Mouse (Mus musculus) 3134 (cell line): ENCODE data around the gene Otof.
A peak's percentile ranks its signal among the peaks of the same experiment; 100 is the strongest.

Source experiments
- DNase-seq: peaks from one replicate; pipeline ENCODE4 v3.0.0-alpha.2; 2011; ENCODE audit warnings: low spot score; ENCODE audit not compliant: insufficient read length; ENCODE audit errors: extremely low read depth

Otof gene

DNA sequence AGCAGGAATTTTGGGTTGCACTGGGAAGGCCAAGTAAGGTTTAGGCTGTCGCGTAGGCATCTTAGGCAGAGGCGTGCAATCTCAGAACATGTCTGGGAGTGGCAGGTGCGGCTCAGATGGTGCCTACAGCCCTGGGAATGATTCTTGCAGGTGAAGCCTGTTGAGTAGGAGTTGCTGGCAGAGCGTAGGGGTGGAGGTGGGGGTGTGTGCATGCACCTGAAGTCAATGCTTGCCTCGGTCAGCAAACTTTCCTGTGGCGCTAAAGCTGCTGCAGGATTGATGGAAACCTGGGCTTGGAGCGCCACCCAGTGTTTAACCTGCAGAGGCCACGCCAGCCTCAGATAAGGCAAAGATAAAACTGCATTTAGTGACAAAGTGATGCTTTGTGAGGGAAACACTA is 118.6 kb downstream of the Otof start:
- peak; percentile 25 for DNase-seq

DNA sequence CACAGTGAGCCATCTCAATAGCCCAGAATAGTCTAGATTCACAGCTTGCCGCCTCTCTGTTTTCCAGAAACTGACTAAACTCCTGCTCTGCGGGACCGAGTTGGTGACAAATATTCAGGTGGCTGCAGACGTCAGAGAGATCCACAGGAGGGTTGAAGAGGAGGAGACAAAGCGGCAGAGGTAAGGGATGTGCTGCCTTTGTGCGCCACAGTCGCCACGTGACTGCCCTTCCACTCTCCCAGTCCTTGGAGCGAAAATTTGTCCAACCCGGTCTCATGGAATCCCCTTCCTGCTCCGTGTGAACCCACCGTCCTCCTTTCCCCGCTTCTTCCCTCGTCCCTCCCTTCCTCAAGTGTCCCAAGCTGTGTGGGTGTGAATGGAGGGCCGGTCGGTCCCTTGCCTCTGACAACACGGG is 119.1 kb downstream of the Otof start:
- DNase-seq = no peak

DNA sequence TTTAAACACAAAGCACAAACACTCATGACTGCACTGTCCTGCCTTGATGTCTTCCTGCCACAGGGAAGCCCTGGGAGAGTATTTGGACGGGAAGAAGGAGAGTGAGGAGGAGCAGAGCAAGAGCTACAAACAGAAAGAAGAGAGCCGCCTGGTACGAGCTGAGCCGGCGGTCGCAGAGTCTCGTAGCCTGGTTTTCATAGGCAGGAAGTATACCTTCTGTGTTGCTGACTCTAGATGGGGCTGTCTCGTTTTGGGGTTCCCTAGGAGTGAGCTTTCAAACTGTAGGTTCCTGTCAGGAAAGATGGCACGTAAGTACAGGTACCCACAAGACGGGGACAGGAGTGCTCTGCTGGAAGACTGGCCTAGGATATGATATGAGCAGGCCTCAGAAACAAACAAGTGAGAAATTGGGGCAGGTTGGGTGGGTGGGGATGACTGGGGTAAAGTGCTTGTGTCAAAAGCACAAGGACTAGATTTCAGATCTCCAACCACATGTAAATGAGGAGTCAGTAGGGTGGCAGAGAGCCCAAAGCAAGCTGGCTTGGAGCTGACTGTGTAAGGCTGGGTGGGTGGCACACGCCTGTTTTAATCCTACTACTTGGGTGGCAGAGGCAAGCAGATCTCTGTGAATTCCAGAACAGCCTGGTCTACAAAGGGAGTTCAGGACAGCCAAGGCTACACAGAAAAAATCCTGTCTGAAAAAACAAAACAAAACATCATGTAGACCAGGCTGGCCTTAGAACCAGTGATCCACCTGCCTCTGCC is 119.9 kb downstream of the Otof start:
- no peak for DNase-seq

GRCm38 (mm10) chr5:30340815-30341214 is 120.9 kb downstream of the Otof start:
- DNase-seq = no peak
